30 mouse cellular contexts compared by ENCODE assay signal in the genomic region with DNA sequence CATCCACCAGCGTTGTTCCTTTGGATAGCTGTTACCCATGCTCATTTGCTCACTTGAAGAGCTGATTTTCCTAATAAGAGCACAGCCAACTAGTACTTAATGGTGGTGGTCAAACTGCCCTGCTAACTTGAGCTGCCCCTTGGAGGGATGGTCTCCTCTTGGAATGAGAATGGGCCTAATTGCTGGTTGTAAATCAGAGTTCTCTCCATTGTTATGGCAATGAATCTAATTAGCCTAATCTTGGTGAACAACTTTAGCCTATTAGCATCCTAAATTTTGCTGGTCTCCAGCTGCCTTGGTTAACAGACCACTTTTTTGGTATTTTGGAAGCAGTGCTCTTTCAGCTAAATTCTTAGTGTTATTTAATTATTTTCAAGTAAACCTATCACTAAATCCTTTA. TPM values are rescaled to one million over a fixed set of nuclear protein-coding genes. Genes with fewer than 3 reads are reported as not detected.
"Had no signal": no experiment of that assay in that cellular context is flagged by ENCODE, and none has a peak within 500 bp of the region (broad histone marks: within the 10 kb centered on the region; RNA-seq: fewer than 3 reads in every experiment).

No protein-coding gene starts in this region.

- H3K27ac ChIP-seq: limb, embryonic 12.5 days; limb, embryonic 15.5 days; liver, embryonic 14.5 days; macrophage; midbrain, embryonic 10.5 days; midbrain, embryonic 13.5 days; neural tube, embryonic 13.5 days had no signal

- H3K4me2 ChIP-seq: limb, embryonic 12.5 days; limb, embryonic 15.5 days; liver, embryonic 11.5 days; lung, embryonic 14.5 days; midbrain, embryonic 13.5 days; neural tube, embryonic 13.5 days had no signal

- H3K4me3 ChIP-seq: limb, embryonic 12.5 days; limb, embryonic 15.5 days; megakaryocyte, embryonic 14.5 days; midbrain, embryonic 10.5 days; midbrain, embryonic 13.5 days; myocyte; neural tube, embryonic 13.5 days had no signal

- H3K27me3 ChIP-seq: limb, embryonic 12.5 days; limb, embryonic 15.5 days; megakaryocyte, embryonic 14.5 days; midbrain, embryonic 13.5 days; neural tube, embryonic 13.5 days had no signal

- H3K4me1 ChIP-seq: limb, embryonic 12.5 days; limb, embryonic 15.5 days; megakaryocyte, embryonic 14.5 days; midbrain, embryonic 10.5 days; midbrain, embryonic 13.5 days; neural tube, embryonic 13.5 days had no signal

- H3K36me3 ChIP-seq: limb, embryonic 12.5 days; limb, embryonic 15.5 days; midbrain, embryonic 10.5 days; midbrain, embryonic 13.5 days; neural tube, embryonic 13.5 days had no signal

- H3K9me3 ChIP-seq: limb, embryonic 12.5 days; limb, embryonic 15.5 days; megakaryocyte, embryonic 14.5 days; midbrain, embryonic 10.5 days; midbrain, embryonic 13.5 days; neural tube, embryonic 13.5 days had no signal

- ATAC-seq: liver, postnatal 0 days; lung, postnatal 0 days; midbrain, embryonic 13.5 days; midbrain, embryonic 16.5 days had no signal

- H3K9ac ChIP-seq: limb, embryonic 12.5 days; limb, embryonic 15.5 days; liver, embryonic 14.5 days; liver, postnatal 0 days; lung, embryonic 14.5 days; midbrain, embryonic 13.5 days; neural tube, embryonic 13.5 days had no signal

- DNase-seq: kidney, postnatal 14 days; kidney, postnatal 4 days; left cerebral cortex, postnatal 4 days; liver, postnatal 0 days; lung, embryonic 14.5 days; retina, postnatal 1 day; right cerebral cortex, postnatal 25 days; thymus, adult 18-20 months; thymus, postnatal 36 days had no signal

RNA-seq across cellular contexts. Expression of a gene that starts 13.4 kb away (rescaled TPM):
- total RNA-seq: layer of hippocampus, adult 18-20 months; layer of hippocampus, postnatal 14 days; left cerebral cortex, adult 8-10 months; left cerebral cortex, postnatal 14 days; left cerebral cortex, postnatal 4 days; monocyte, adult 5-6 weeks; neutrophil, adult 5-6 weeks had no signal
- polyA plus RNA-seq: limb, embryonic 12.5 days; limb, embryonic 15.5 days; liver, embryonic 11.5 days; liver, embryonic 14.5 days; lung, embryonic 14.5 days; lung, postnatal 0 days; macrophage; midbrain, embryonic 10.5 days; midbrain, embryonic 13.5 days; midbrain, embryonic 16.5 days; myocyte; neural tube, embryonic 13.5 days; spleen, adult 2 months; testis, adult 2 months; urinary bladder, adult 2 months had no signal
